Mouse (Mus musculus) heart, embryonic 16.5 days (tissue): ENCODE measurements around the gene Tmem26. TPM values are rescaled to one million over a fixed set of nuclear protein-coding genes. Genes with fewer than 3 reads are reported as not detected.
A peak's percentile ranks its signal among the peaks of the same experiment; 100 is the strongest.

ENCODE experiments used
- ATAC-seq: fragments of 200-750 bp; cut with Nextera tagmentation; replicated peaks from 2 replicates; pipeline ENCODE4 v1.8.0; 2017; ENCODE audit warnings: moderate number of reproducible peaks; ENCODE audit not compliant: insufficient read depth, low FRiP score; ENCODE audit errors: extremely low read depth
- H3K27ac ChIP-seq: fragments of 300-500 bp; sonication (generic); 2 replicates; pipeline ENCODE4 v1.5.1; 2014; ENCODE audit warnings: mild to moderate bottlenecking, low read length, control low read depth, moderate library complexity
- H3K27me3 ChIP-seq: fragments of 300-500 bp; sonication (generic); 2 replicates; pipeline ENCODE4 v1.6.1; 2014; ENCODE audit warnings: low read length, mixed read lengths; ENCODE audit not compliant: control insufficient read depth, insufficient read depth
- H3K36me3 ChIP-seq: fragments of 300-500 bp; sonication (generic); 2 replicates; pipeline ENCODE4 v1.6.1; 2014; ENCODE audit not compliant: control insufficient read depth, insufficient read depth
- H3K4me1 ChIP-seq: fragments of 300-500 bp; sonication (generic); 2 replicates; pipeline ENCODE4 v1.6.1; 2014; ENCODE audit warnings: low read length, mixed read lengths; ENCODE audit not compliant: control insufficient read depth, insufficient read depth
- H3K4me2 ChIP-seq: fragments of 300-500 bp; sonication (generic); 2 replicates; pipeline ENCODE4 v1.6.1; 2014; ENCODE audit warnings: low read depth, mild to moderate bottlenecking, control low read depth, low read length
- H3K4me3 ChIP-seq: fragments of 300-500 bp; sonication (generic); 2 replicates; pipeline ENCODE4 v1.5.1; 2014; ENCODE audit warnings: mild to moderate bottlenecking, control low read depth, low read length
- H3K9ac ChIP-seq: fragments of 300-500 bp; sonication (generic); 2 replicates; pipeline ENCODE4 v1.6.1; 2014; ENCODE audit warnings: low read length, control low read depth
- H3K9me3 ChIP-seq: fragments of 300-500 bp; sonication (generic); replicated peaks from 2 replicates; pipeline ENCODE4 v1.6.1; 2016; ENCODE audit warnings: low read length; ENCODE audit not compliant: control insufficient read depth
- WGBS: fragments of 180-500 bp; shearing (Covaris S2); extraction: QIAGEN DNeasy Blood & Tissue Kit; methylation state at CpG from one replicate; pipeline ENCODE4 v1.1.7; 2014; 5-methylcytosine and 5-hydroxymethylcytosine counted together
- polyA plus RNA-seq: library from polyadenylated mRNA; unstranded; fragments of >200 nt; fragmentation: Nextera tagmentation; extraction: Ambion mirVana; gene quantifications from 2 replicates; pipeline ENCODE4 v1.2.1, GENCODE M21; 2015

Gene Tmem26
- polyA plus RNA-seq, 1 experiment from 2014 or later = 2.8 TPM

DNA sequence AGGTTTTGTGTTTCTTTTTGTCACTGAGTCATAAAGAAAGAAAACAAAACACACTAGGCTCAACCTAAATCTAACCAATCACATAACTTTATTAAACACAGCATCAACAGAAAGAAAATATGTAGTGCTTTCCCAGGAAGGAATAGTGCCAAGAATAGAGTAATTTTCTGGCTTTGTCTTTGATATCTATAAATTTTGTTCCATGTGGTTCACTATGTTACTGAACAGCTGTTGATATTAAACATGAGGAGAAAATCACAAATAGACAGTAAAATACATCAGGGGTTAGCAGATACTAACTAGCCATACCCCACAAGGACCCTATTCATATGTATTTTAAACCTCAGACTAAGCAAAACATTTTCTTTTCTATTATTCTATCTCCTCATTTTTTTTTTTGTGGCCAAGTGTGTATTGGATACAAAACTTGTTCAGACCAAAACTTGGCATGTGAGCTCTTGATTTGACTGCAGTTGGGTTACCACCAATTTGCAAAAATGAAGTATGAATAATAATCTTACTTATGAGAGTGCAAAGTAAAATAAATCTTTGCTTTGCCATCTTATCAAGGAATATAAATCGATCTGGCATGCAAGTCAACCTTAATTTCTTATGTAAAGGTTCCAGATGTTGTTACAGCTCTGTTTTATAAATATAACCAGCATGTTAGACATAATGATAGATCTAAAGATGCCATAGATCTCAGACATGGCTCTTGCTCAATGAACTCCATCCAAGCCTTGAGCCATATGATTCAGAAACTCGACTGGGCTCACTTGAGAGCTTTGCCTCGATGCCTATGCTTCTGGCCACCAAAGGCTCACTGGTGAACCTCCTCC, 16.2 kb upstream of the Tmem26 start:
- Histone ChIP-seq H3K9ac (no peak overlapping the region), H3K9me3 (no peaks in the 10 kb centered on the region; the same call in 1 of the 2 replicates), H3K27ac (no peak overlapping the region), H3K4me2 (no peak overlapping the region), H3K36me3 (no peaks in the 10 kb centered on the region), H3K27me3 (no peaks in the 10 kb centered on the region), H3K4me1 (no peaks in the 10 kb centered on the region), H3K4me3 (no peak overlapping the region)
- ATAC-seq = no peak
- 65% methylated on average over 3 of the region's 3 CpGs for whole genome bisulfite sequencing

- Histone ChIP-seq H3K4me1 (no peaks in the 10 kb centered on the region), H3K9ac (no peak overlapping the region), H3K4me3 (no peak overlapping the region), H3K36me3 (no peaks in the 10 kb centered on the region), H3K27ac (no peak overlapping the region), H3K4me2 (no peak overlapping the region), H3K9me3 (no peaks in the 10 kb centered on the region; the same call in 1 of the 2 replicates), H3K27me3 (no peaks in the 10 kb centered on the region)
- no peak for ATAC-seq
- WGBS = 51% methylated on average over 2 of the region's 2 CpGs
These were observed 10.5 kb upstream of the Tmem26 start for GRCm38 (mm10) chr10:68712926-68713325.

DNA sequence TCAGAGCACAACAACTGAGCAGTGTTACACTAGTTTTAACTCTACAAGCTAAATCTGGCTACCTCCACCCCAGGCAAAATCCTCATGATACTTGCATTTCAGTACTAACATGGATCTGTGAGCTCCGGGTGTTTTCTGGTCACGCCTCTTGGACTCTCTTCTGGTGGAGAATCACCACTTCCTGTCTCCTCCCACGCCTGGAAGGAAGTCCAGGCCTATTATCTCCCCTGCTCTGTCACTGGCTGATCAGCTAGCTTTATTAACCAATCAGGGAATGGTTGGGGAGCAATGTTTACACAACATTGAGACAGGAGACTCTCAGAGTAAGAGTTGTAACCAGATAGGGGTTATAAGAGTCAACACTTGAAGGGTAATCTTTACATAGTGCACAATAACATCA, 9.1 kb upstream of the Tmem26 start:
- Histone ChIP-seq H3K4me3 (no peak overlapping the region), H3K27ac (no peak overlapping the region), H3K9ac (no peak overlapping the region), H3K9me3 (no peaks in the 10 kb centered on the region), H3K4me2 (no peak overlapping the region), H3K36me3 (no peaks in the 10 kb centered on the region), H3K27me3 (no peaks in the 10 kb centered on the region), H3K4me1 (no peaks in the 10 kb centered on the region)
- WGBS = 68% methylated on average over 3 of the region's 3 CpGs
- no peak for ATAC-seq

DNA sequence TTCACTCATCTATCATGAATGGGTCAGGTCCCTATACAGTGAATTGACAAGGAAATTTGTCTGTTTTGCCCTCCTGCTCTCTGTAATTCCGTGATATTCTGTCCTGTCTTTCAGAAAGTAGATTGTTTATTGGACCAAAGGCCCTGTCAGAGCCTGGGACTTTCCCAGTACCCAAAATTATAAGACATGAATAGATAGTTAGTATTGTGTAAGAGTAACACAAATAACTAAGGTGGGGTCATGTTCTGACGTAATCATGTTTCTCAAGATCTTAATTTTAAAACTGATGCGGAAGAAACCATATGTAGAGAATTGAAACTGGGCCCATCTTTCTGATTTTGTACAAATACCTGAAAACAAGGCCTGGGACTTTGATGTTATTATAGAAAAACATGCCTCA, 8.1 kb upstream of the Tmem26 start:
- WGBS = 83% methylated on average over 3 of the region's 3 CpGs
- H3K4me1 ChIP-seq = no peaks in the 10 kb centered on the region
- H3K36me3 ChIP-seq = no peaks in the 10 kb centered on the region
- no peaks in the 10 kb centered on the region for H3K27me3 ChIP-seq
- H3K9ac ChIP-seq = no peak overlapping the region
- no peak overlapping the region for H3K4me3 ChIP-seq
- no peaks in the 10 kb centered on the region for H3K9me3 ChIP-seq
- H3K4me2 ChIP-seq = no peak overlapping the region
- H3K27ac ChIP-seq = no peak overlapping the region
- ATAC-seq = no peak

DNA sequence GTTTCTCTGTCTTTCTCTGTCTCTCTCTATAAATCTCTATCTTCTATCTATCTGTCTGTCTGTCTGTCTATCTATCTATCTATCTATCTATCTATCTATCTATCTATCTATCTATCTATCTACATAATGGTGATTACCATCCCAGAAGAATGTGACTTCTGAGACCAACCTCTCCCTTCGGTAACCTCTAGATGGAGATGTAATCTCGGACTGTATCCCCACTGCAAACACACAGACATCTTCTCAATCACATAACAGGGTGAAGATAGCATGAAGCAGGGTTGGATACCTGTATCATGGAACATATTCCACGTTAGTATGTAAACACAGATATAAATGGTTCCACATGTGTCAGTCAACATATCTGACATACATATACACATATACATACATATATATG, 5.1 kb upstream of the Tmem26 start:
- Histone ChIP-seq H3K4me1 (peaks cover 2% of the 10 kb centered on the region; the same call in 1 of the 2 replicates), H3K9me3 (no peaks in the 10 kb centered on the region), H3K4me3 (no peak overlapping the region), H3K36me3 (no peaks in the 10 kb centered on the region), H3K27me3 (no peaks in the 10 kb centered on the region), H3K9ac (no peak overlapping the region), H3K27ac (no peak overlapping the region), H3K4me2 (no peak overlapping the region)
- no peak for ATAC-seq
- 71% methylated on average over 3 of the region's 3 CpGs for WGBS

GRCm38 (mm10) chr10:68720887-68721400, 2.5 kb upstream of the Tmem26 start:
- no peak overlapping the region for H3K4me3 ChIP-seq
- no peak overlapping the region for H3K9ac ChIP-seq
- H3K4me1 ChIP-seq = peaks cover 9% of the 10 kb centered on the region
- no peak for ATAC-seq
- H3K4me2 ChIP-seq = no peak overlapping the region
- no peaks in the 10 kb centered on the region for H3K9me3 ChIP-seq
- peaks cover 10% of the 10 kb centered on the region for H3K27me3 ChIP-seq
- H3K36me3 ChIP-seq = no peaks in the 10 kb centered on the region
- no peak overlapping the region for H3K27ac ChIP-seq
- whole genome bisulfite sequencing = 16% methylated on average over 5 of the region's 5 CpGs

- Histone ChIP-seq H3K9ac (no peak overlapping the region), H3K36me3 (no peaks in the 10 kb centered on the region), H3K9me3 (no peaks in the 10 kb centered on the region), H3K4me2 (peak overlapping the region; percentile 84), H3K4me1 (peaks cover 9% of the 10 kb centered on the region), H3K4me3 (peak overlapping the region; percentile 59; the same call in 1 of the 2 replicates), H3K27me3 (peaks cover 10% of the 10 kb centered on the region), H3K27ac (no peak overlapping the region)
- no peak for ATAC-seq
- WGBS = 45% methylated on average over 7 of the region's 7 CpGs
These were observed 431 bp upstream of the Tmem26 start for GRCm38 (mm10) chr10:68723015-68723414.

- no peaks in the 10 kb centered on the region for H3K36me3 ChIP-seq
- no peak; the same call in 1 of the 2 replicates for ATAC-seq
- H3K27me3 ChIP-seq = peaks cover 10% of the 10 kb centered on the region
- H3K4me2 ChIP-seq = peak overlapping the region; percentile 84
- peak overlapping the region; percentile 63 for H3K9ac ChIP-seq
- peaks cover 9% of the 10 kb centered on the region for H3K4me1 ChIP-seq
- H3K9me3 ChIP-seq = no peaks in the 10 kb centered on the region
- WGBS = 1% methylated on average over 11 of the region's 11 CpGs
- no peak overlapping the region for H3K27ac ChIP-seq
- H3K4me3 ChIP-seq = peak overlapping the region; percentile 59
These were observed 895 bp downstream of the Tmem26 start for GRCm38 (mm10) chr10:68724361-68724720.

- H3K27ac ChIP-seq = no peak overlapping the region
- H3K4me3 ChIP-seq = no peak overlapping the region
- no peak for ATAC-seq
- H3K9me3 ChIP-seq = no peaks in the 10 kb centered on the region
- H3K4me1 ChIP-seq = peaks cover 9% of the 10 kb centered on the region
- 69% methylated on average over 5 of the region's 5 CpGs for WGBS
- no peak overlapping the region for H3K4me2 ChIP-seq
- H3K9ac ChIP-seq = no peak overlapping the region
- H3K27me3 ChIP-seq = peaks cover 10% of the 10 kb centered on the region
- no peaks in the 10 kb centered on the region for H3K36me3 ChIP-seq
These were observed 4.0 kb downstream of the Tmem26 start for GRCm38 (mm10) chr10:68727464-68727863.
